Mouse (Mus musculus): ENCODE data around the gene Nek3.

Nek3 gene

GRCm38 (mm10) chr8:22166080-22166603, at the start of gene Nek3:
Gene Nek3, minus strand, starts transcription at chr8:22166435.
- peak; percentile 90 for DNase-seq

GRCm38 (mm10) chr8:22214826-22215225, 48.6 kb upstream of the Nek3 start:
- DNase-seq = no peak

- no peak for DNase-seq
Measured at GRCm38 (mm10) chr8:22209012-22209411, 42.8 kb upstream of the Nek3 start.

GRCm38 (mm10) chr8:22207535-22207934, 41.3 kb upstream of the Nek3 start:
- DNase-seq = no peak

GRCm38 (mm10) chr8:22199481-22199880, 33.2 kb upstream of the Nek3 start:
- no peak for DNase-seq

- DNase-seq = no peak
Measured at GRCm38 (mm10) chr8:22197914-22198313, 31.7 kb upstream of the Nek3 start.

GRCm38 (mm10) chr8:22193432-22194010, 27.3 kb upstream of the Nek3 start:
- peak; percentile 40 for DNase-seq

- DNase-seq = peak; percentile 89
Measured at GRCm38 (mm10) chr8:22192660-22193431, 26.6 kb upstream of the Nek3 start, which contains the start of gene Vps36. Gene Vps36, plus strand, starts transcription at chr8:22192809.

- DNase-seq = peak; percentile 91
Measured at GRCm38 (mm10) chr8:22185431-22186397, 19.5 kb upstream of the Nek3 start, which contains the start of gene Ckap2. Gene Ckap2, minus strand, starts transcription at chr8:22185819.

GRCm38 (mm10) chr8:22184884-22185283, 18.6 kb upstream of the Nek3 start:
- DNase-seq = peak; percentile 34

- DNase-seq = no peak
Measured at GRCm38 (mm10) chr8:22175966-22176365, 9.7 kb upstream of the Nek3 start.

- DNase-seq = no peak
Measured at GRCm38 (mm10) chr8:22169167-22169566, 2.9 kb upstream of the Nek3 start.

- no peak for DNase-seq
Measured at GRCm38 (mm10) chr8:22165251-22166079, 770 bp downstream of the Nek3 start.

- DNase-seq = no peak
Measured at GRCm38 (mm10) chr8:22164431-22164830, 1.8 kb downstream of the Nek3 start.

GRCm38 (mm10) chr8:22162206-22162605, 4.0 kb downstream of the Nek3 start:
- DNase-seq = no peak

GRCm38 (mm10) chr8:22150345-22150663, 15.9 kb downstream of the Nek3 start:
- no peak for DNase-seq

- no peak for DNase-seq
Measured at GRCm38 (mm10) chr8:22149643-22150344, 16.4 kb downstream of the Nek3 start.

- no peak for DNase-seq
Measured at GRCm38 (mm10) chr8:22148367-22148740, 17.9 kb downstream of the Nek3 start.

- peak; percentile 9 for DNase-seq
Measured at GRCm38 (mm10) chr8:22147706-22148366, 18.4 kb downstream of the Nek3 start.

- DNase-seq = no peak
Measured at GRCm38 (mm10) chr8:22145831-22146230, 20.4 kb downstream of the Nek3 start.

Data from thymus, postnatal 14 days (tissue).